Comparison of ENCODE assay signal across 5 mouse cellular contexts in genomic region chr17:87655616-87656015, GRCm38 (mm10). TPM values are rescaled to one million over a fixed set of nuclear protein-coding genes. Genes with fewer than 3 reads are reported as not detected.
"Had no signal": no experiment of that assay in that cellular context is flagged by ENCODE, and none has a peak within 500 bp of the region (broad histone marks: within the 10 kb centered on the region; RNA-seq: fewer than 3 reads in every experiment).

No protein-coding gene starts in this region.

RNA-seq across cellular contexts. Expression of gene Epcam, which starts 19.8 kb away (rescaled TPM):
- total RNA-seq: heart, postnatal 10 days; heart, postnatal 25 days; heart, postnatal 36 days; heart, postnatal 4 days; left cerebral cortex, adult 18-20 months had no signal
